Mouse (Mus musculus) limb, embryonic 12.5 days (tissue): ENCODE results near the gene Cacybp. TPM values are rescaled to one million over a fixed set of nuclear protein-coding genes. Genes with fewer than 3 reads are reported as not detected.
A peak's percentile ranks its signal among the peaks of the same experiment; 100 is the strongest.

Source experiments
- ATAC-seq: fragments of 200-750 bp; cut with Nextera tagmentation; 2 replicates; pipeline ENCODE4 v1.8.0; 2017; ENCODE audit warnings: low read depth, moderate TSS enrichment; ENCODE audit not compliant: insufficient number of reproducible peaks, insufficient read depth, low FRiP score, low TSS enrichment
- H3K27ac ChIP-seq: fragments of 300-500 bp; sonication (generic); 2 replicates; pipeline ENCODE4 v1.5.1; 2016; ENCODE audit warnings: mild to moderate bottlenecking, moderate library complexity
- H3K27me3 ChIP-seq: fragments of 300-500 bp; sonication (generic); 2 replicates; pipeline ENCODE4 v1.6.1; 2016; ENCODE audit warnings: mild to moderate bottlenecking, moderate library complexity
- H3K36me3 ChIP-seq: fragments of 300-500 bp; sonication (generic); 2 replicates; pipeline ENCODE4 v1.6.1; 2016; ENCODE audit warnings: mild to moderate bottlenecking, moderate library complexity
- H3K4me1 ChIP-seq: fragments of 300-500 bp; sonication (generic); replicated peaks from 2 replicates; pipeline ENCODE4 v1.6.1; 2016
- H3K4me2 ChIP-seq: fragments of 300-500 bp; sonication (generic); 2 replicates; pipeline ENCODE4 v1.6.1; 2016; ENCODE audit warnings: mild to moderate bottlenecking, moderate library complexity
- H3K4me3 ChIP-seq: fragments of 300-500 bp; sonication (generic); replicated peaks from 2 replicates; pipeline ENCODE4 v1.5.1; 2016; ENCODE audit warnings: mild to moderate bottlenecking
- H3K9ac ChIP-seq: fragments of 300-500 bp; sonication (generic); replicated peaks from 2 replicates; pipeline ENCODE4 v1.6.1; 2016; ENCODE audit warnings: mild to moderate bottlenecking, moderate library complexity
- H3K9me3 ChIP-seq: fragments of 300-500 bp; sonication (generic); 2 replicates; pipeline ENCODE4 v1.6.1; 2016; ENCODE audit warnings: mild to moderate bottlenecking, moderate library complexity
- WGBS: fragments of 180-500 bp; shearing (Covaris S2); methylation state at CpG from one replicate; pipeline ENCODE4 v1.1.7; 2016; 5-methylcytosine and 5-hydroxymethylcytosine counted together
- polyA plus RNA-seq: library from polyadenylated mRNA; unstranded; fragments of >200 nt; fragmentation: Nextera tagmentation; extraction: Ambion mirVana; gene quantifications from 2 replicates; pipeline ENCODE4 v1.2.1, GENCODE M21; 2016

Gene Cacybp
- 246 and 254 TPM in 2 replicates for polyA plus RNA-seq

DNA sequence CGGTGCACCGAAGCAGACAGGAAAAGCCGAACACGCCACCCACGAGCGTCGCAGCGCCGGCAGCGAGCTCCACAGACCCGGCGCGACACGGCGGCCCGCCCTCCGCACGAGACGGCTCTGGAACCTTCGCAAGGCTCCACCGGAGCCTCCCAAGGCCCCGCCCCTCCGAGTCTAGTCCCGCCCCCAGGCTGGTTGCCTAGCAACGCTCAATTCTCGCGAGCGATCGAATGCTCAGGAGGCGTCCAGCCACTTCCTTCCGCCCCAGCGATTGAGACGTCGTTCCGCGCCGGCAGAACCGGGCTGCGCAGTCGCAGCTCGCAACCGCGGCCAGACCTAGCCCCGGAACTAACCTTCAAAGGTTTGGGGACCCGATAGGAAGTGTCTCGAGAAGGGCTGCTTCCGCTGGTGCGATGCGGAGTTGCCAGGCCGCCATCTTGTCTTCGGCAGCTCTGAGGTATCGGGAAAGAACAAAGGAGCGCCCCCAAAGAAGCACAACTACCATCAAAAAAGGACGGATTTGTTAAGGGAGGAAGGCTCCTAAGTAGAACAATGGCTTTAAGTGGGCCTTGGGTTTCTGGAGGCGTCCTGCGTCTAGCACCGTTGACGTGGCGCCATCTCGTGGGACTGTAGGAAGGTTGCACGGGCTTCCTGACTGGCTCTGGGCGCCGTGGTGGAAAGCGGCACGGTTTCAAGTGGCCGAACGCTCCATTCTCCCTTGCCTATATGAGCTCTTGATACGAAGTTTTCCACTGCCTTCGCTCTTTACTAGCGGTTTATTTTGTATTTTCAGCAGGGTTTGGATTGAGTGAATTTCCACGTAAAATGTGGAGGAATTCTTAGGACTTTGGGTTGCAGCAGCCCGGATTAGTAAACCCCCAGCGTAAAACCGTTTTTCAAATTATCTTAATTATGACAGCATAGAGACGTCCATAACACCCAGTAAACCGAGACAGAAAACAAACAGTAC lies at the start of gene Cacybp:
Cacybp (minus strand) TSS at position 173 of the 967 bp plus-strand sequence.
- WGBS, result under 1% methylated on average over 76 of the region's 76 CpGs
- Histone ChIP-seq H3K9me3 (no peaks in the 10 kb centered on the region), H3K4me3 (peak within 1 kb of the TSS; percentile 87), H3K36me3 (peaks cover under 1% of the 10 kb centered on the region; the same call in 1 of the 2 replicates), H3K27ac (peak within 1 kb of the TSS; percentile 98), H3K4me2 (peak within 1 kb of the TSS; percentile 68), H3K4me1 (peaks cover 10% of the 10 kb centered on the region), H3K9ac (peak within 1 kb of the TSS; percentile 93), H3K27me3 (no peaks in the 10 kb centered on the region)
- ATAC-seq, result peak; percentile 99

DNA sequence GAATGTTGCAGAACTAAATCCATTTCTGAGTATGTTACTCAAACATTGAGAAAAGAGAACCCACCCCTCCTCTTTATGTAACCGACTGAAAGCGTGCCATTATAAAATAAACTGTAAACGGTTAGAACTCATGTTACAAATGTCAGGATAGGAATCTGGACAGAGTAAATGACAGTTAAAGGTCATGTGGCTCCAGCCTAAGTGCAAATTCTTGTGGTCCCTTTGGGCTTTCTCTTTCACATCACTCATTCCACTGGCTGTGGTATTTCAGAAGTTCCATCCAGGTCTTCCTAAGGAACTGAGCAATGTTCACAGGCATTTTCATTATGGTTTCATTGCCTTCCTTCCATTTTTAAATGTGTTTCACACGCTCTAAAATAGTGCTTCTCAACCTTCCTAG lies 49.7 kb upstream of the Cacybp start:
- Histone ChIP-seq H3K4me2 (no peak overlapping the region), H3K4me3 (no peak overlapping the region), H3K9me3 (no peaks in the 10 kb centered on the region), H3K36me3 (no peaks in the 10 kb centered on the region), H3K4me1 (peaks cover 18% of the 10 kb centered on the region), H3K9ac (no peak overlapping the region), H3K27me3 (no peaks in the 10 kb centered on the region), H3K27ac (no peak overlapping the region)
- 74% methylated on average over 4 of the region's 4 CpGs for WGBS
- no peak for ATAC-seq

DNA sequence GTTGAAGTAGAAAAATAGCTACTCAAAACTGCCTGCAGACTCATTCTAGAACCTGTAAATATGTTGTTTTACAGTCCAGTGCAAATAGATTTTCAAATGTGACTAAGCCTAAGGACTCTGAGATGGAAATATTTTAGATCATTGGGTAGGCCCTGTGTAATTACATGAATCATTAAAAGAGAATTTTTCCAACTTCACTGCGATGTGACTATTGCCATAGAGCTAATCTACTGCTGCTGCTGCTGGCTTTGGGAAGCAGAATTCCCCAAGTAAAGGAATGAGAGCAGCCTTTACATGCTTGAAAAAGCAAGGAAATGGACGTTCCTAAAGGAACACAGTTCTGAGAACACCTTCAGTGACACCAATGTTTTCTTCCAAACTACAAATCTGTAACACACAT lies 49.2 kb upstream of the Cacybp start:
- Histone ChIP-seq H3K4me1 (peaks cover 18% of the 10 kb centered on the region), H3K27me3 (no peaks in the 10 kb centered on the region), H3K9ac (no peak overlapping the region), H3K9me3 (no peaks in the 10 kb centered on the region), H3K36me3 (no peaks in the 10 kb centered on the region), H3K4me2 (no peak overlapping the region), H3K4me3 (no peak overlapping the region), H3K27ac (no peak overlapping the region)
- WGBS, result 77% methylated on average over 2 of the region's 2 CpGs
- ATAC-seq, result no peak

- H3K27me3 ChIP-seq, result no peaks in the 10 kb centered on the region
- peak overlapping the region; percentile 64; the same call in 1 of the 2 replicates for H3K27ac ChIP-seq
- H3K36me3 ChIP-seq, result no peaks in the 10 kb centered on the region
- H3K4me1 ChIP-seq, result peaks cover 18% of the 10 kb centered on the region
- no peak for ATAC-seq
- WGBS, result 83% methylated on average over 4 of the region's 4 CpGs
- no peak overlapping the region for H3K4me3 ChIP-seq
- H3K4me2 ChIP-seq, result no peak overlapping the region
- H3K9ac ChIP-seq, result no peak overlapping the region
- no peaks in the 10 kb centered on the region for H3K9me3 ChIP-seq
Measured at GRCm38 (mm10) chr1:160260605-160261004, 47.9 kb upstream of the Cacybp start.

GRCm38 (mm10) chr1:160259884-160260283 lies 47.2 kb upstream of the Cacybp start:
- Histone ChIP-seq H3K9me3 (no peaks in the 10 kb centered on the region), H3K4me2 (no peak overlapping the region), H3K4me1 (peaks cover 18% of the 10 kb centered on the region), H3K9ac (no peak overlapping the region), H3K36me3 (no peaks in the 10 kb centered on the region), H3K27ac (no peak overlapping the region), H3K4me3 (no peak overlapping the region), H3K27me3 (no peaks in the 10 kb centered on the region)
- no peak for ATAC-seq
- WGBS, result 51% methylated on average over 7 of the region's 7 CpGs

DNA sequence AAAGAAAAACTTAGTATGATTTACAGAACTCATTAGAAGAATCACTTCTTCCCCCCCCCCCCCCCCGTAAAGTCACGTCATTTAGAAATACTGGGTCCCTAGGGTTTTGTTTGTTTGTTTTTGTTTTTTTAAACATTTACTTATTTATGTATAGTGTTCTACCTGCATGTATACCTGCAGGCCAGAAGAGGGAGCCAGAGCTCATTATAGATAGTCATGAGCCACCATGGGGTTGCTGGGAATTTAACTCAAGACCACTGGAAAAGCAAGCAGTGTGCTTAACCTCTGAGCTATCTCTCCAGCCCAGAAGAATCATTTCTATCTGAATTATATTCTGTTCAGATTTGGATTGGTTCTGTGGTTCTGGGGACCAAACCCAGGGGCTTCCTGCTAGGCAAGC lies 40.4 kb upstream of the Cacybp start:
- Histone ChIP-seq H3K27me3 (no peaks in the 10 kb centered on the region), H3K4me2 (no peak overlapping the region), H3K36me3 (no peaks in the 10 kb centered on the region), H3K4me1 (no peaks in the 10 kb centered on the region), H3K9me3 (no peaks in the 10 kb centered on the region), H3K27ac (no peak overlapping the region), H3K4me3 (no peak overlapping the region), H3K9ac (no peak overlapping the region)
- no peak for ATAC-seq
- WGBS, result 85% methylated on average over 2 of the region's 2 CpGs

DNA sequence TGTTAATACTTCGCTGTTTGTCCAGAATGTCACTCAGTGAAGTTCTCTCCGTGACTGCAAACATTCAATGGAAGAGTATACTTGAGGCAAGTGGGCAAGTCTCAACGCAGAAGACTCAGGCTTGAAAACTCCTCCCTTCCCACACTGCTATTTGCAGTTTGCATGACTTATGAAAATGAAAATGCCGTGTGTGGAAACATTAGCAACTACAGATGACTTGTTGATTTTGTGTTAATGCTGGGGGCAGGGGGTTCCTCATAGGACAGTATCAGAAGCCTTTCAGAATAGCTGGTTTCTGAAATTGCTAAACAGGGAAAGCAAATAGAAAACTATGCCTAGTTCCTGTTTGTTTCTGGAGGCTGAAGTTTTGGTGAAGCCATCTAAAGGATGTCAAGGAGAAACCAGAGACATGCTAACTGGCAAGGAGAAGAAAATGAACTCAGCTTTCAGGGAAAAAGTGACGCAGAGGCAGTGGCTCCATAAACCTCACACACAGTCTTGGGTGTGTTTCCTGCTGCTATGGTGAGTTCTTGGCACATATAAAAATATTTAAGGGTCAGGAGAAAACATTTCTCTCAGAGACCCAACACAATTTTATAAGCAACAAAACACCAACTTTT lies 38.8 kb upstream of the Cacybp start:
- 72% methylated on average over 5 of the region's 5 CpGs for WGBS
- Histone ChIP-seq H3K27me3 (no peaks in the 10 kb centered on the region), H3K9me3 (no peaks in the 10 kb centered on the region), H3K36me3 (no peaks in the 10 kb centered on the region), H3K4me1 (no peaks in the 10 kb centered on the region), H3K4me3 (no peak overlapping the region), H3K9ac (no peak overlapping the region), H3K4me2 (no peak overlapping the region), H3K27ac (no peak overlapping the region)
- no peak for ATAC-seq

GRCm38 (mm10) chr1:160250782-160251181 lies 38.1 kb upstream of the Cacybp start:
- Histone ChIP-seq H3K9me3 (no peaks in the 10 kb centered on the region), H3K4me2 (no peak overlapping the region), H3K4me1 (no peaks in the 10 kb centered on the region), H3K36me3 (no peaks in the 10 kb centered on the region), H3K27ac (no peak overlapping the region), H3K27me3 (no peaks in the 10 kb centered on the region), H3K9ac (no peak overlapping the region), H3K4me3 (no peak overlapping the region)
- WGBS, result 56% methylated on average over 4 of the region's 4 CpGs
- no peak for ATAC-seq

GRCm38 (mm10) chr1:160249786-160250185 lies 37.1 kb upstream of the Cacybp start:
- no peak for ATAC-seq
- 80% methylated on average over 3 of the region's 3 CpGs for WGBS
- Histone ChIP-seq H3K9me3 (no peaks in the 10 kb centered on the region), H3K27me3 (no peaks in the 10 kb centered on the region), H3K4me3 (no peak overlapping the region), H3K4me1 (no peaks in the 10 kb centered on the region), H3K36me3 (no peaks in the 10 kb centered on the region), H3K27ac (no peak overlapping the region), H3K9ac (no peak overlapping the region), H3K4me2 (no peak overlapping the region)

DNA sequence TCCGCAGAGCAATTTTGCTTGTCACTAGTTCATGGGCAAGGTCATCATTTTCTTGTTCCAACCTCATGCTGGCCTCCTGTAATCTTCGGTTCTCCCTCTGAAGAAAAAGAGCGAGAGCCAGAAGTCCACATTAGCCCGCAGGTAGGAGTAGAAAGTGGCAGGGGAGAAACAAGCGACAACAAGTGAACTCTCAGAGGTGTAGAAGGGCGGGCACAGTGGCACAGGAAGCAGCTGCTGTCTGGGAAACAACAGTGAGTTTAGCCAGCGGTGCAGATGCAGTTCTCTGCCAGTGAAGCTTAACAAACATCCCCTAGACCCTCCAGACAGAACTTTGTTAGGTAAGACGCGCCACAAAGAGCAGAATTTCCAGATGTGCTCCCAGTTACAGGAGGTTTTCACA lies 34.8 kb upstream of the Cacybp start:
- Histone ChIP-seq H3K27me3 (no peaks in the 10 kb centered on the region), H3K4me1 (no peaks in the 10 kb centered on the region), H3K27ac (no peak overlapping the region), H3K9me3 (no peaks in the 10 kb centered on the region), H3K9ac (no peak overlapping the region), H3K36me3 (no peaks in the 10 kb centered on the region), H3K4me2 (no peak overlapping the region), H3K4me3 (no peak overlapping the region)
- ATAC-seq, result no peak
- WGBS, result 79% methylated on average over 9 of the region's 9 CpGs

- ATAC-seq, result 0 out of 2 replicates have a peak, but pooled peaks have one; percentile 15
- H3K36me3 ChIP-seq, result no peaks in the 10 kb centered on the region
- 82% methylated on average over 4 of the region's 4 CpGs for WGBS
- H3K9ac ChIP-seq, result no peak overlapping the region
- no peaks in the 10 kb centered on the region for H3K27me3 ChIP-seq
- H3K4me2 ChIP-seq, result no peak overlapping the region
- H3K27ac ChIP-seq, result no peak overlapping the region
- no peaks in the 10 kb centered on the region for H3K9me3 ChIP-seq
- H3K4me1 ChIP-seq, result no peaks in the 10 kb centered on the region
- no peak overlapping the region for H3K4me3 ChIP-seq
Measured at GRCm38 (mm10) chr1:160246844-160247243, 34.2 kb upstream of the Cacybp start.
